Mouse (Mus musculus) lung, embryonic 16.5 days (tissue): ENCODE results near the gene Mvp. TPM values are rescaled to one million over a fixed set of nuclear protein-coding genes. Genes with fewer than 3 reads are reported as not detected.

Experiments
- ATAC-seq: fragments of 200-750 bp; cut with Nextera tagmentation; 2 replicates; pipeline ENCODE4 v1.8.0; 2017; ENCODE audit warnings: low read depth, mild to moderate bottlenecking, moderate library complexity
- H3K27ac ChIP-seq: fragments of 300-500 bp; sonication (generic); 2 replicates; pipeline ENCODE4 v1.5.1; 2014; ENCODE audit warnings: mild to moderate bottlenecking, control low read depth, low read length
- H3K27me3 ChIP-seq: fragments of 300-500 bp; sonication (generic); 2 replicates; pipeline ENCODE4 v1.6.1; 2014; ENCODE audit warnings: low read depth, low read length, mixed read lengths; ENCODE audit not compliant: control insufficient read depth, insufficient read depth
- H3K36me3 ChIP-seq: fragments of 300-500 bp; sonication (generic); 2 replicates; pipeline ENCODE4 v1.6.1; 2014; ENCODE audit warnings: low read length; ENCODE audit not compliant: control insufficient read depth, insufficient read depth
- H3K4me1 ChIP-seq: fragments of 300-500 bp; sonication (generic); replicated peaks from 2 replicates; pipeline ENCODE4 v1.6.1; 2014; ENCODE audit warnings: low read length, mixed read lengths; ENCODE audit not compliant: control insufficient read depth, insufficient read depth
- H3K4me2 ChIP-seq: fragments of 300-500 bp; sonication (generic); 2 replicates; pipeline ENCODE4 v1.6.1; 2014; ENCODE audit warnings: low read depth, low read length, control low read depth
- H3K4me3 ChIP-seq: fragments of 300-500 bp; sonication (generic); 2 replicates; pipeline ENCODE4 v1.5.1; 2014; ENCODE audit warnings: mild to moderate bottlenecking, low read length, control low read depth
- H3K9ac ChIP-seq: fragments of 300-500 bp; sonication (generic); 2 replicates; pipeline ENCODE4 v1.6.1; 2014; ENCODE audit warnings: low read length, control low read depth
- H3K9me3 ChIP-seq: fragments of 300-500 bp; sonication (generic); 2 replicates; pipeline ENCODE4 v1.6.1; 2016; ENCODE audit warnings: low read length; ENCODE audit not compliant: control insufficient read depth
- WGBS: fragments of 180-500 bp; shearing (Covaris S2); extraction: QIAGEN DNeasy Blood & Tissue Kit; methylation state at CpG from one replicate; pipeline ENCODE4 v1.1.7; 2014; 5-methylcytosine and 5-hydroxymethylcytosine counted together
- polyA plus RNA-seq: library from polyadenylated mRNA; unstranded; fragments of >200 nt; fragmentation: Nextera tagmentation; extraction: Ambion mirVana; gene quantifications from 2 replicates; pipeline ENCODE4 v1.2.1, GENCODE M21; 2015

The Mvp gene
- polyA plus RNA-seq, 1 experiment from 2014 or later: 14.9 TPM

DNA sequence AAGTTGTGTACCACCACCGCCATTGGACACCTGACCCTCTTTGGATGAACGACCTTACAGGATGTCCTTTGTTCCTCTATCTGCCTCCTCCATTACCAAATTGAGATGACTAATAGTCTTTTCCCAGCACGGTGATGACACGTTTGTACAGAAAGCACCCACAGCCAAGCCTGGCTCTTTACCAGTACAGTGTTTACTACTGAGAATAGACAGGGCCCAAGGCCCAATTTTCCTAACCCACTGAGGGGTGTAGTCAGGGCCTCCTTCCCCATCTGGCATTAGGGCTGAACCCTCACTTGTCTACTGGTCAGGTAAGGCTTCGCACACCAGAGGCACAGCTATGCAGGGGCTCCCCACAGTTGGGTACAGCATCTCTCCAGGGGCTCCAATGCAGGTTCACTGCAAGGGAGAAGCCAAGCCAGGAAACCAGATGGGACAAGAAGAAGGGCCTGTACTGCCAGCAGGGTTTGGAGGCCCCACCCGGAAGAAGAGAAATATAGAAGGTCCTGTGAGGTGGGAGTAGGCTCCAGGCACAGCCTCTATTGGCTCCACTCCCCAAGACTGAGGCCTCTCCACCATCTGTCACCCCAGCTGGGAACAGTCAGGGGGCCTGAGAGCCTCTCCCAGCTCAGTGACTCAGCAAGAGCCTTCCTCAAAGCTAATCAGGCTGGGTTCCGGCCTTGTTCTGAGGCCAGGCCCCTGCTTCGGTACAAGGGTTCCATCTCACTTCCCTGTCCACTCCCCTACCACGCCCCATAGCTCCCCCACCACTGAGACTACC is 6.0 kb downstream of the Mvp start:
- H3K9ac ChIP-seq: peak overlapping the region; percentile 49
- H3K4me2 ChIP-seq: no peak overlapping the region
- H3K27me3 ChIP-seq: no peaks in the 10 kb centered on the region
- H3K4me1 ChIP-seq: peaks cover 9% of the 10 kb centered on the region
- no peak overlapping the region for H3K4me3 ChIP-seq
- peak overlapping the region; percentile 47 for H3K27ac ChIP-seq
- H3K36me3 ChIP-seq: no peaks in the 10 kb centered on the region
- no peaks in the 10 kb centered on the region for H3K9me3 ChIP-seq
- peak; percentile 88 for ATAC-seq
- 44% methylated on average over 9 of the region's 9 CpGs for WGBS

DNA sequence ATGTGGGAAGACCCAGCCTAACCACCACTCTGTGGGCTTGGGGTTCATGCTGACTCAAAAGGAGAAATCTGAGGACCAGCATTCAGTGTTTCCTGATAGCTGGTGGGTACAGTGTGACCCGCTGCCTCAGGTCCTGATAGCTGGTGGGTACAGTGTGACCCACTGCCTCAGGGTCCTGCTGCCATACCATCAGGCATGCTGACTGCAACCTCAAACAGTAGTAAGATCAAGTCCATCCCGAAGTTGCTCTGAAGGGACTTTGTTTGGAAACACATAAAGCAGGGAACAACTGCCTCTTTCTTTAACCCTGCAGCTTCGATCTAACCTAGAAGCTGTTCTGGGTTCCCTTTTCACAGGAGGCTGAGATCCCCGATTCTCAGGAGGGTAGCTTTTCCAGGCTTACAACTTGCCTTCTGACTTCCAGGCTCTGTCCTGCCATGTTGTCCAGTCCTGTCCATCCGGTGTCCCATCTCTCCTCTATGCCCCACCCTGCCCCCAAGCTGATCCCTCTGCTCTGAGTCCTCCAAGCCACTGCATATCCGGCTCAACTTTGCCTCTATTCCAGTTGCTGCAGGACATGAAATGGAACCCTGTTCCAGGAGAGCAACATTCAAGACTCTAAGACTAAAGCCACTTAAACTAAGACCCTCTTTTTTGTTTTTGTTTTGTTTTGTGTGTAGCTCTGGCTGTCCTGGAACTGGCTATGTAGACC is 7.0 kb downstream of the Mvp start:
- WGBS: 76% methylated on average over 6 of the region's 6 CpGs
- Histone ChIP-seq H3K4me1 (peaks cover 8% of the 10 kb centered on the region), H3K4me3 (no peak overlapping the region)

DNA sequence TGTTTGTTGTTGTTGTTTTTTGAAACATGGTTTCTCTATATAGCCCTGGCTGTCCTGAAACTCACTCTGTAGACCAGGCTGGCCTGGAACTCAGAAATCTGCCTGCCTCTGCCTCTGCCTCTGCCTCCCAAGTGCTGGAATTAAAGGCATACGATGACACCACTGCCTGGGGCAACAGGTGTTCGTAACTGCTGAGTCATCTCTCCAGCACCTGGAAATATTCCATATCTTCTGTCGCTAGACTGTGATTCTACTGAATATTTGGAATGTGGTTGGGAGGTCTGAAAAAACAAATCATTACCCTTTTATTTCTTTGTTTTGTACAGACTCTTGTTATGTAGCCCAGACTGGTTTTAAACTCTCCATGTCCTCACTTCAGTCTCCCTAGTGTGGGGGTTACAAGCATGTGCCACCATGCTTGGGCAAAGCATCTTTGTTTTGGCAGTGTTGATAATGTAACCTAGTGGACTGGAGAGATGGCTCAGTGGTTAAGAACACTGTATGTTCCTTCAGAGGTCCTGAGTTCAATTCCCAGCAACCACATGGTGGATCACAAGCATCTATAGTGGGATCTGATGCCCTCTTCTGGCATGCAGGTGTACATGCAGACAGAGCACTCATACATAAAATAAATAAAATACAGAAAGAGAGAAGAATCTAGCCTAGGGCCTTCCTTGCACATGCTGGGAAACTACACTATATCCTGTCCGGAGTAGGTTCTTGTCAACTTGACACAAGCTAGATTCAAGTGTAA is 10.1 kb downstream of the Mvp start:
- Histone ChIP-seq H3K36me3 (no peaks in the 10 kb centered on the region), H3K27ac (no peak overlapping the region), H3K4me3 (no peak overlapping the region), H3K27me3 (no peaks in the 10 kb centered on the region), H3K4me1 (peaks cover 8% of the 10 kb centered on the region), H3K9me3 (no peaks in the 10 kb centered on the region), H3K4me2 (no peak overlapping the region), H3K9ac (no peak overlapping the region)
- WGBS: 75% methylated on average over 4 of the region's 4 CpGs
- no peak for ATAC-seq

More for the DNA sequence above, 7.0 kb downstream of the Mvp start:
- no peaks in the 10 kb centered on the region for H3K27me3 ChIP-seq
- no peak overlapping the region for H3K9ac ChIP-seq
- no peak for ATAC-seq
- H3K27ac ChIP-seq: no peak overlapping the region
- no peaks in the 10 kb centered on the region for H3K9me3 ChIP-seq
- no peak overlapping the region for H3K4me2 ChIP-seq
- no peaks in the 10 kb centered on the region for H3K36me3 ChIP-seq

DNA sequence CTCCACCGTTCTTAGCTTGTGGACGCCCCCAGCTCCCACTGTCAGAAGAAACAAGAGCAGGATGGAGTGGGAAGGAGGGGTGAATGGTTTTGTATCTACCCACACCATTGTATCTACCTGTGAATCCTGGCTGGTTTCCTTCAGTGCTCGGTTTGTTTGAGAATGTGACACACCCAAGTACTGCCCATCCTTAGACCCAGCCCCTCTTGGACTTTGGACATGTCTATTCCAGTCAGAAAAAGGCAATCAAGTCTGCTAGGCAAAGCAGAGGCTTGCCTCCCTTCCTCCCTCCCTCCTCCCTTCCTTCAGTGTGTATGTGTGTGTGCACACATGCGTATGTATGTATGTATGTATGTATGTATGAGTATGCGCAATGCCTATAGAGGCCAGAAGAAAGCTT is 10.8 kb downstream of the Mvp start:
- Histone ChIP-seq H3K4me2 (no peak overlapping the region), H3K4me3 (no peak overlapping the region), H3K27me3 (no peaks in the 10 kb centered on the region), H3K9me3 (no peaks in the 10 kb centered on the region), H3K9ac (no peak overlapping the region), H3K36me3 (no peaks in the 10 kb centered on the region), H3K27ac (no peak overlapping the region), H3K4me1 (peaks cover 4% of the 10 kb centered on the region)
- ATAC-seq: no peak
- WGBS: 80% methylated on average over 5 of the region's 5 CpGs

DNA sequence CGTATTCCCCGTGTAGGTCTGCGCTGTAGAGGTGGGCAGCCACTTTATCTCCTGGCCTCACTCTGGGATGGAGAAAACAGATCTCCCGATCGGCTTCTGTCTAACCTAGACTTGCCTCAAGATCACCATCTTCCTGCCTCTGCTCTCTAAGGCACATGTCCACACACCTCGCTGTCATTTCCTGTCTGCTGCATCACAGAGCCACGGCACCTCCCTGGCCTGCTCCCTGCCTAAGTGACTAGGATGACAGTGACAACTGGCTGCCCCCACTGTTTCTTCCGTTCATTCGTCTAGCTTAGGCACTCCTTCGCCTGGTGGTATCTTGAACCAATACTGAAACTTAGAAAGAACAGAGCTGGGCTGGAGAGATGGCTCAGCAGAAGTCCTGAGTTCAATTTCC is 14.9 kb downstream of the Mvp start:
- Histone ChIP-seq H3K27ac (no peak overlapping the region), H3K9ac (no peak overlapping the region), H3K36me3 (no peaks in the 10 kb centered on the region), H3K9me3 (no peaks in the 10 kb centered on the region), H3K4me2 (no peak overlapping the region), H3K4me1 (no peaks in the 10 kb centered on the region), H3K4me3 (no peak overlapping the region), H3K27me3 (no peaks in the 10 kb centered on the region)
- 60% methylated on average over 10 of the region's 10 CpGs for WGBS
- ATAC-seq: no peak

DNA sequence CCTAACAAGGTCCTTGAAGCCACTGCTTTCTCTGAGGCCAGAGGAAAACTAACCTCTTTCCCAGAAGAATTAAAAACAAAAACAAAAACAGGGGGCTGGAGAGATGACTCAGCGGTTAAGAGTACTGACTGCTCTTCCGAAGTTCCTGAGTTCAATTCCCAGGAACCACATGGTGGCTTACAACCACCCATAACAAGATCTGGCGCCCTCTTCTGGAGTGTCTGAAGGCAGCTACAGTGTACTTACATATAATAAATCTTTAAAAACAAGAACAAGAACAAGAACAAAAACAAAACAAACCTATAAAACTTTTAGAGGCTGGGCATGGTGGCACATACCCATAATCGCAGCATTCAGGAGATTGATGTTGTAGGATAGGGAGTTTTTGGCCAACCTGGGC is 18.0 kb downstream of the Mvp start:
- no peak for ATAC-seq
- Histone ChIP-seq H3K27me3 (no peaks in the 10 kb centered on the region), H3K27ac (no peak overlapping the region), H3K9ac (no peak overlapping the region), H3K4me2 (no peak overlapping the region), H3K4me1 (no peaks in the 10 kb centered on the region), H3K9me3 (no peaks in the 10 kb centered on the region), H3K4me3 (no peak overlapping the region), H3K36me3 (no peaks in the 10 kb centered on the region)
- WGBS: 78% methylated on average over 4 of the region's 4 CpGs

DNA sequence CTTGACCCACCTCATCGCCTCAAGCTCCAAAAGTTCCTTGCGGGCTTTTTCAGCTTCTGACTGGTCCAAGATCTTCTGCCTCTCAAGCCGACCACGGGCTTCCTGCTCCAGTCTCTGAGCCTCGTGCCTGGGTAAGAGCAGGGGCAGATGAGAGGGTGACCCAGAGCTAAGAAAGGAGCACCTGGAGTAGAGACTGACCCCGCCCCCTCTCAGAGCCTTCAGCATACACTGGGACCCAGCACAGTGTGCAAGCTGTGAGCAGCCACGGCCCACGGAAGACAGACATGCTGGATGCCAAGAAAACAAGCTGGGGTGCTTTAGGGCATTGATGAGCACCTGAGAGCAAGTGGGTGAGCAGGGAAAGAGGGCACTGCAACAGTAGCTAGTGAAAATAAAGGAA is 25.6 kb downstream of the Mvp start:
- no peak for ATAC-seq
- H3K27me3 ChIP-seq: no peaks in the 10 kb centered on the region
- no peak overlapping the region for H3K4me2 ChIP-seq
- no peak overlapping the region for H3K4me3 ChIP-seq
- H3K36me3 ChIP-seq: no peaks in the 10 kb centered on the region
- H3K9ac ChIP-seq: no peak overlapping the region
- no peaks in the 10 kb centered on the region for H3K9me3 ChIP-seq
- no peak overlapping the region for H3K27ac ChIP-seq
- WGBS: 56% methylated on average over 8 of the region's 8 CpGs
- no peaks in the 10 kb centered on the region for H3K4me1 ChIP-seq

DNA sequence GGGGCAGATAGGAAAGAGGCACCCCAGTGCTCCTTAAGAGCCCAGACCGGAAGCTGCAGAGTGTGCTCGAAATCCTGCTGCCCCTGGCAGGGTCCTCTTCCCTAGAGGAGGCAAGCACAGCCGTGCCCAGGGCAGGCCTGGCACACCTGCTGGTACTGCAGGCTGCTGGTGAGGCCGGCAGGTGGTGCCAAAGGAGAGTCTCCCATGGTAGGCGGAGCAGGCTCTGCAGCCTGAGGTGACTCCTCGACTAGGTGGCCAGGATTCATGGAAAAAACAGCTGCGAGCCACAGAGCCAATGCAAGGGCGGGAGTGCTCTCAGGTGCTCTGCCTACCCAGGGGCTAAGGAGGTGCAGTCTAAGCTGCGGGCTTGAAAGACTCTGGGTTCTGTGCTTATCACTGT is 28.1 kb downstream of the Mvp start:
- H3K9me3 ChIP-seq: no peaks in the 10 kb centered on the region
- H3K27me3 ChIP-seq: no peaks in the 10 kb centered on the region
- H3K27ac ChIP-seq: no peak overlapping the region
- H3K9ac ChIP-seq: no peak overlapping the region
- no peak overlapping the region for H3K4me3 ChIP-seq
- peak; percentile 76 for ATAC-seq
- no peak overlapping the region for H3K4me2 ChIP-seq
- H3K36me3 ChIP-seq: no peaks in the 10 kb centered on the region
- WGBS: 28% methylated on average over 9 of the region's 9 CpGs
- H3K4me1 ChIP-seq: no peaks in the 10 kb centered on the region
